Mouse (Mus musculus) layer of hippocampus, adult 9-11 months (tissue): ENCODE data around the gene Ntm.

Source experiments
- DNase-seq: peaks from one replicate; pipeline ENCODE4 v3.0.0; 2022

The Ntm gene

DNA sequence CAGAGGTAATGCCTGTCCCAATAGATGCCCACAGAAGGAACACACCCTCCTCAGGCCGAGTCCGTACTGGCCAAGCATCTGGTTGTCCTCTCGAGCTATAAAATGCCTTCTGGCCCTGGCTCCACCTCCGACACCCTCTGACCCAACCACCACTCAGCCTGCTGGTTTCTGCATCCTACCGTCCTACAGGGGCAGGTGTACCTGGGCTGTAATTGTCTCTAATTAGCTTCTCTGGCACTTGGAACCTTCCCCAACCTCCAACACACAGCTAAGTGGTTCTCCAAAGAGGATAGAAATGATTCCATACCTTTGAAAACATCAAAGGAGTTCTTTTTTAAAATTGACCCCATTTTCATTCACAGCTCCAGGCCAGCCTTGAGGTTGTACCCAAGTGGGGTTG lies 311.1 kb downstream of the Ntm start:
- DNase-seq = no peak

DNA sequence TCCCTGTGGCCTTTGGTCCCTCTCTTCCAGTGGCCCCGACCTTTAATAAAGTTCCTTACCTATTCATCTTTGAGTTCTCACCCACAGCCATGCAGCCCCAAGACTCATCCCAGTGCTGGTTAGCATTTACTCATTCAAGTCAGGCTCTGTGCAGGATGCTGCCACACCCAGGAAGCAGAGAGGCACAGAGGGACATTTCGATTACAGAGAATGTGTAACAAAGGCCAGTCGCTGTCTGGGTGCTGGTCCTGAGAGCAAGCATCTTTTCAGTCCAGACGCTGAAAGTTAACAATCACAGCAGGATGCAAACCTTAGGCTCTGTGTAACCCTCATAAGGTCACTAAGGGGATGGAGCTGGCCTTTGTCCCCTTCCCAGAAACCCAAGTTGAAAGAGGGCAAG lies 311.7 kb downstream of the Ntm start:
- no peak for DNase-seq

DNA sequence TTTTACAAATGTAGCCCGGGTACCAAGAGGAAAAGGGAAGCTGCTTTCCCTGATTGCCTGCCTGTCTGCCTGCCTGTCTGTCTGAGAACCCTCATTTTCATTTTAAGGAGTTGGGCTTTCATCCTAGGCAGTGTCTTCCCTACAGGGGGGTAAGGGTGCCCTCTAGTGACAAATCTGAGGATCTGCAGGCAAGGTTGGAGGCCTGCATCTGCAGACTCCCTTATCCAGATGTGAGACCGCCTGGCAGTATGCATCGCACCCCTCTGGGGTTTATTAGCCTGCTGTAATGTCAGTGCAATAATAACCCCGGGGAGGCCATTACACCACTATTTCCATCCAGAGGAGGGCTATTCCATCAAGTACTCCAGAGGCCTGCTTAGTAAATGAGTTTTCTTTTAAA lies 312.3 kb downstream of the Ntm start:
- peak; percentile 27 for DNase-seq

DNA sequence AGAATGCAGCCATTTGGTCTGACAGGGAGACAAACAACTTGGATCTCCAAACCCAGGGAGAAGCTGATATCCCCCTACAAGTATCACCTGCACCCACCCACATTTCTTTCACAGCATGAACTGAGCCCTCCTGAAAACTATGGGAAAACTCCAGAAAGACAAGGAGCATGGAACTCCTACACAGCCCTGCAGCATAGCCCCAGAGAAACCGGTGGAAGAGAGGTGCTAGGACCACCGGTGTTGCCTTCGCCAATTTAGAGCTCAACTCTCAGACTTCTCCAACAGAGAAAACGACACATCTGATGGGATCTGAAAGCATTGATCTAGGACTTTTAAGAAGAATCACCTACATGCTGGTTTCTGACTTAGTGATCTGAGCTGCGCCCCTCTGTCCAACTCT lies 312.7 kb downstream of the Ntm start:
- no peak for DNase-seq

DNA sequence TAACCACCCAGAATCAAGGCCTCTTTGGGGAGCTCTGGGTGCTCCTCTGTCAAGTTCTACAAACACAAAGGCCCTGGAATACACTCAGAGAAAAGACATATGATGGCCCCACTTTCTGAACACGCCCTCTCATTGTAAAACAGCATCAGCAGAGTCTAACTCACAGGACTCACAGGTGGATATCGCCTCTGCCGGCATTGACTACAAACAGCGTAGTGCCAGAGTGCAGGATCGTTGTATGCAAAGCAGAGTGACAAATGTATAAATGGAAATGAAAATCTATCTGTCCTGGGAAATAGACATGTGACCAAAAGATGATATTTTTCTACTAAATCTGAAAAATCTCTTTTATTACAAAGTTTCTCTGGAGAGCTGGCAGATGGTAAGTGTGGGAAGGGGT lies 314.7 kb downstream of the Ntm start:
- no peak for DNase-seq

DNA sequence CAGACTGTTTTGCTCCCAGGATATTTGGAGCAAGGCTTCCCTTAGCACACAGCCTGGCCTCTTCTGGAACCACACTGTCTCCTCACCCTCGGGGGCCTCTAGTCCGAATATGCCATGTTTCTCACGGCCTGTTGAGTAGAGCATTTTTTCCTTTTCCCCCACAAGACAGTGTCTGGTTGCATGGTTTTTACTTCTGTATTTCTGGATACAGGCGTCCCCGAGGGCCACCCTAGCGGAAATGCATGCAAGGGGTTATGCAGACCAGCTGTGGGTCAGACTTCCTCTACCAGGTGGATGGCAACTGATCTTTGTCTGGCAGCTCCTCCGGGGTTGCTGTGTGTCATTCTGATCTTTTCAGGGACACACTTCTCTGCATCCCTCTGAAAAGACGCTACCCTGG lies 315.2 kb downstream of the Ntm start:
- DNase-seq = no peak

DNA sequence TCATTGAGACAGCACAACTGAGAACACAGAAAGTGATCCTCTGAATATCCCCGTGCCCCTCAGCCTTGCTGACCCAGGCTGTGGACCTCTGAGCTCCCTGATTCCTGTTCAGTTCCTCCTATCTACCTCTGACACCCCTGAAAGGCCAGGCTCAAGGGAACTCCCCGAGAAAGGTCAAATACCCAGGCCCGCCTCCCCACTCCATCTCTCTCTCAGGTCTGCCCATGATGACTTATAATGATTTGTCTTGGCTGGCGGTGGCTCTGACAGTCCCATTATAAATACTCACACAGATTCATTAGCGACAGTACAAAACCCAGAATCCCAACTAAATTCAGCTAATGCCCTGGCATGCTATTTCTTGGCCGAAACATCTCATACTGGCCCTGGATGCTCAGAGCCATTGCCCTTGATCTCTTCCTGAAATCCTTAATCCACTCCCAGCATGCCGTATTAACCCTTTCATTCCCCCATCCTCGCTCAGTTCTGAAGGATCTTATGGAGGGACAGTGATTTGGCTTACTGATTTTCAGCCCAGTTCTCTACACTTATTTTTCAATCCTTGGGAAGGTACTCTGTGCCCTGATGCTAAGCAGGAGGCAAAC lies 317.0 kb downstream of the Ntm start:
- no peak for DNase-seq

DNA sequence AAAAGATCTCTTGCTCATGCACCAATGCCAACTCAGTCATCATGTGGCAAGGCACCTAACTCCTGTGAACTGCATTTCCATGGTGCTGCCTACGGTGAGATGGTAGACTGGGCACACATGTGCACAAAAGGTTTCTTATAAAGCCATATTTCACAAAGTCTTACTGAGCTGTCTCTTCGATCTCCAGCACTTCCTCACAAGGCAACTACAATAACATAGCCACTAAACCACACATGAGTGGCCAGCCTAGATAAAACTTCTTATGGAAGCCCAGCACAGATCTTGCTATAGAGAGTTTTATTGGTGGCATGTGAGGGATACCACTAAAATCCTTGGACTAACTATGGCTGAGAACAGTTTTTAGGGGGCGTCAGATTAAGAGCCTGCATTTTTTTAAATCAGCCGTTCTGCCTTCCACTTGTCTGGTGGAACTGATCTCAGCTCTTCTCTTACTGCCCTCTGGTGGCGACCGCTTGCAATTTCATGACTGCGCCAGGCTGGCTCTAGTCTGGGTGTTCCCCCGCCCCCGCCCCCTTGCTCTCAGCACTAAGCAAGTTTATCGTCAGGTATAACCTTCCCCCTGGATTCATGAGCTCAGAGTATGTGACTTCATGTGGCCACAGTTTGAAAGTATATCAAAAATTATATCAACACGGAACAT lies 319.8 kb downstream of the Ntm start:
- peak; percentile 69 for DNase-seq

DNA sequence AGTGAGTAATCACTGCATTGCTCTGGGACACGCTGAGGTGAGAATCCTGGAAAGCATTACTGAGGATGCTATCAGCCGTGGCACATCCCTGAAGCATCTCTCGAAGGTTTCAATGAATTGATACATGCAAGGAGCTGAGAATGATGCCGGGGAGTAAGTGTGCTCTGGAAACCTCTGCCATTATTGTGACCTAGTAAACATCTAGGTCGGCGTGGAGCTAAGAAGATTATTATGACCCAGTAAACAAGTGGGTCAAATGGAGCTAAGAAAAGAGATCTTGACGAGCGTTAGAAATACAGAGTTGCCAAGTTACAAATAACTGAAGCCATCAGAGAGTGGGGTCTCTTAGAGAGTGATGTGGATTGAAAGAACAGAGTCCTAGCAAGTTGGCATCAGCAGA lies 325.6 kb downstream of the Ntm start:
- no peak for DNase-seq

DNA sequence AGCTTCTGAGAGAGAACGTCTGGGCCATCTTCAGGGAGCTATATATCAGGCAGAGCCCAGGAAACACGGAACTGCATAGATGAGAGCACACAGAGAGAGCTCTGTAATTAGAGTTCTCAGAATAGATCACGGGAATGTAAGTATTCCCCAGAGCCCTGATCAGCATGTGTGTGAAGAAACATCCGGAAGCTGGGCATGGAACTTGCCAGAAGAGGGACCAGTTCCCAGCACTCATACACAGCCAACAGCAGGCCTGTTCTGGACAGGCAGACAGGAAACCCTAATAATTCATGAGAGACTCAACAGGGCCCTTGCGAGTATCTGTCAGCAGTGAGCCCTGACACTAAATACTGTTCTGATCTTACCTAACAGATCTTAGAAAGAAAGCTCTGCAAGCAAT lies 345.8 kb downstream of the Ntm start:
- no peak for DNase-seq

DNA sequence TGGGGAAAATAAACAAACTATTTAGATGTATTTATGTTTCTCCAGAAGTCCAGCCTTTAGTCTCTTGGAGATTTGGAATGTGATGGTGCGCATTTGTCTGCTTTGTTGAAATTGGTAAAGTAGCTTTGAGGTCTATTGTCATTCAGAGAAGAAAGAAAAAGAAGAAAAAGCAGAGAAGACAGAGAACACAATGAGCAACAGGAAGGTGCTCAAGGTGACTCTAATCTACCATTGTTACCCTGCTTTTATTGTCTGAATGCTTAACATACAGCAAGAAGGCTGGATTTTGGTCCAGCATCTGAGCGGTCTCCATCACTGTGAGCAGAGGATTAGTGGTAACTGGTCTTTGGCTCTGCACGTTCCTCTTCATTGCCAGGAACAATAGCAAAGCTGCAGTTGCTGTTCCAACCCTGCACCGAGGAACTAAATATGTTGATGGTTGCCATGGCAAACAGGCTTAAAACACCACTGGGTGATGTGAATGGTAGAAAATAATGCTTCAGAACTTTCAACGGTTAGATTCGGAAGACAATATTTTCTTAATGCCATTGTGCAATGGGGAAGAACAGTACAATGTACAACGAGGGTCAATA lies 350.8 kb downstream of the Ntm start:
- DNase-seq = peak; percentile 65

DNA sequence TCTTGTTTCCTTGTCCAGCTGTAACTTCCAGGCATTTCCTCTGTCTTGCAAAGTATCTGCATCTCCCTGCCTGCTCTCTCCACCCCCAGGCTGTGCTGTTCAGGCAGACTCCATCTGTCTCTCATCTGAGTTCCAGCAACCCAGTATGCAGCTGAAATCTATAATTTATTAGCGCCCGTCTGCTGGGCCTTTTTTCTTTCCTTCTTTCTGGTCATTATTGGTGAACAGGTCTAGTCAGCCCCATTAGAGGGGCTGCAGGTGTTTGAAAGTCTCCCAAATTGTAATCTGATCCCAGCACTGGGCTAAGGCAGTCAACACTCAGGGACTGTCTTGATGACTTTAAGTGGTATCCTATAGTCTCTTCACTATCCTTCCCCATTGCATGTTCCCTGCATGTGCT lies 352.1 kb downstream of the Ntm start:
- DNase-seq = peak; percentile 67

DNA sequence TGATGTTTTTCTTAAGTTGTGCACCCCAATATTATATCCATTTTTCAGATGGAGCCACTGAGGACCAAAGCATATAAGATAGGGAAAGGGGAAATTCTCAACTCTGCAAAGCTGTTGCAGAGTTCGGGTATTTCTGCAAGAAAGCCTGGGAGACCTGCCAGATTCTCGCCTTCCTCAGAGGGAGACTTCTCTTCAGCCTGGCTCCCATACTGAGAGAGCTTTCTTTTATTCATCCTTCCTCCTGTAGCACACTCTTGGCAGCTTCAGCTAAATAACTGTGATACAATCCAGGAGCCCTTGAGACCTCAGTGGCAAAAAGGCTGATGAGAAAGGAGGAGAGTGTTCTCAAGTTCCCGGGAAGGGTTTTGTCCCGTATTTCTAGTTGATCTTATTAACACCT lies 365.3 kb downstream of the Ntm start:
- no peak for DNase-seq

DNA sequence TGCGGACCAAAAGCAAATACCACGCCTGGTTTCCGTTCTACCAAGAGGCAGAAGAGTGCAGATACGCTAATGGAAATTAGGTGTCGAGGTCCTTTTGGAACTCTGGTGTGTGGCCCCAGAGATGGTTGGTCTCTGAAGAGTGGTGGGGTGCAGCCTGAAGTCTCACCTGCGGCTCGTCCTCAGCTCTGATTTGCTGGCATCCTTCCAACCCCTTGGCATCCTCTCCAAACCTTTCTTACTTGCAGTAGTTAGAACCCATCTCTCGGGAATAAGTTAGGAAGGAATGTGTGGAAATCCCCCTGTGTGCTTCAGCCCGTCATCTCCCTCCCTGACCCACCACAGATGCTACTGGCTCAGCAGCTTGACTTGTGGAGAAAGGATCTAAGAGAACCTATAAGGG lies 367.6 kb downstream of the Ntm start:
- no peak for DNase-seq

DNA sequence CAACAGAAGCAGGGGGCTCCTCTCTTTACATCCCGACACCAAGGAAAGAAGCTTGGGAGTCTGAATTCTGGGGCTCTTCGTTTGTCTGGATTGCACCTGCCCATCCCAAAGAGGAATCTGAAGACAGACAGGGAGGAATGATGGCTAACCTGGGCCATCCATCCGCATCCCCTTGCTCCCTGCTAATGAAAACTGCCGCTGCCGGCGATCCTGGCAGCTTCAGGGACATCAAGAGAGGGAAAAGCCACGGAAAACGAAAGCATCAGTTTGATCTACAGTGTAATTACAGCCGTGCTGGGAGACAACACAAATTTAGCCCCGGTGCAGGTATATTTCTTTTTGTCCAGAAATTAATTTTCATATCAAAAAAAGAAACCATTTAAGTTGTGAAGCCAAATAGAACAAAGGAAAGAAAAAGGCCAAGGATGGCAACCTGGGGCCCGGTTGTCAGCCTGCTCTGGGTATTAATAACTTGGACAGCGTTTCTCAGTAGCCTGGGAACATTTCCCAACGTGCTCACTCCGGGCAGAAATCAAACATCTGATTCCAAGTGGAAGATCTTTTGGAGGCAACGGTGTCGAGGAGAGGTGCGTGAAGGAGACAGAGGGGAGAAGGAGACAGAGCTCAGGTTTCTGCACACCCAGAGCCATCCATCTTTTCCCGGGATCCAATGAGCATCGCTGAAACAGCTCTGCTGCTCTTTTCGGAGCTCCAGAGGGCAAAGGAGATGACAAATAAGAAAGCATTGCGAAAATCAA lies 368.2 kb downstream of the Ntm start:
- no peak for DNase-seq

DNA sequence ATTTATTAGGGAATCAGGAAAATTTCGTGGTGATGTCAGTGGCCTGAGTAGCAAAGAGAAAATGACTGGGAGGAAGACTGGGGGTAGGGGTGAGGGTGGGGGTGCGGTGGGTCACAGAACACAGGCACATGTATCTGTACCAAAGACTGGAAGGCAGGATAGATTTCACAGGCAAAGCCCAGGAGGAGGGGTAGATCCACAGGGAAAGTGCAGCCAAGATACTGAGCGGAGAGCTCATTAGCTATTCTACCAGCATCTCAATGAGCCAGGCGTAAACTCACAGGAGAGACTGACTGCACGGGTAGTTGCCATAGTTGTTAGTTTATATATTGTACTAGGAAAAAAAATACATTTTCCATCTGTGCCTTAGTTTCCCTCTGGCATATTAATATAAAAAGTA lies 375.6 kb downstream of the Ntm start:
- DNase-seq = no peak

DNA sequence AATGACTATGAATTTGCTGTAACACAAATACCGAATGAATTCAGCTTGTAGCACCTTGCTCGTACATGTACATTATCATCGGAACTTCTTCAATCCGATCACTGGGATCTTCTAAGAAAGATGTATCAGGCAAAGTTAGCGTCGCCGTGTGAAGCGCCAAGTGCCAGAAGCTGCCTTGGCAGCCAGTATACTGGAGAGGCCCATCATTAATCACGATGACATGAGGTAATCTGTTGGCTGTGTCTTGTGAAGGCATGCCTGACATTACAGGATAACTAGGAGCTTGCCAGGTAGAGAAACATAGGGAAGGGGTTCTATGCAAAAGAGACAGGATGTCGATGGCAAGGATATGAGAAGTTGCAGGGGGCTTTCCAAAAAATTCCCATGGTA lies 376.6 kb downstream of the Ntm start:
- DNase-seq = no peak

DNA sequence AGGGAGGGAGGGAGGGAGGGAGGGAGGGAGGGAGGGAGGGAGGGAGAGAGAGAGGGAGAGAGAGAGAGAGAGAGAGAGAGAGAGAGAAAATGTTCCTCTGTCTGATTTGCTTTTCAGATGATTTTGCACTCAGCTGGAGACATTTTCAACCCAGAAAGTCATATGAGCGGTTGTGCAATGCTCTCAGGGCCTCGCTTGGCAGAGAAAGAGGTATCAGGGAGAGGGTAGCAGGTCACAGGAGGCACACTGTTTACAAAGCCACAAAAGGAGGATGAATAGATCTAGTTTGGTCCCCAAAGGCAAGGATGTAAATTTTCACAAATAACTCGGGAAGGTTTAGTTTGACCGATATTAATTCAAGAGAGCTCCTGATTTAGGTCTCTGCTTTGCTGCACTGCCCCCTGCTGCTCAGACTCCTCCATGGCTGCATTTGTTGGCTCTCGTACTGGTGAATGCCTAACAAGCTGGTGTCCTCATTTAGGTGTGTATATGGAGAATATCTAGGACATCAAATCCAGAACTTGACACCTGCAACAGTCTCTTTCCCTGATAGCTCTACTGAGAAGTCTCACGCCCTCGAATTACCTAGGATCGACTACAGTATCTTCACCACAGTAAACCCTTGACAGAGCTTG lies 377.1 kb downstream of the Ntm start:
- peak; percentile 43 for DNase-seq

DNA sequence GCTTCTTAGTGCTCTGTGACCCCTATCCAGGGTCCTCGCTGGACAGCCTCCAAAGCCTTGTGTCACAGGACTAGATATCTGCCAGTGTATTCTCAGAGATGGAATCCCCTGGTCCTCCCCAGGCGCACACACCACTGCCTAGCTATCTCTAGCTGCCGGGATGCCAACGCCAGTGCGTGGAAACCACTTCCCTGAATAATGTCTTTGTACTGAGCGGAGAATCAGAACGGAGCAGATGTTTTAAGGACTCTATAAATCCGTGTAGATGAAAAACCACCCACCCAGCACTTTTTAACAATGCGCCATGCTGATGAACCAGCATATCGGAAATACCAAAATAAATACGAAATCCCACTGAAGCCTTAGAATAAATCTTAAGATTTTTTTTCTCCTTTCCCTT lies 384.7 kb downstream of the Ntm start:
- no peak for DNase-seq

DNA sequence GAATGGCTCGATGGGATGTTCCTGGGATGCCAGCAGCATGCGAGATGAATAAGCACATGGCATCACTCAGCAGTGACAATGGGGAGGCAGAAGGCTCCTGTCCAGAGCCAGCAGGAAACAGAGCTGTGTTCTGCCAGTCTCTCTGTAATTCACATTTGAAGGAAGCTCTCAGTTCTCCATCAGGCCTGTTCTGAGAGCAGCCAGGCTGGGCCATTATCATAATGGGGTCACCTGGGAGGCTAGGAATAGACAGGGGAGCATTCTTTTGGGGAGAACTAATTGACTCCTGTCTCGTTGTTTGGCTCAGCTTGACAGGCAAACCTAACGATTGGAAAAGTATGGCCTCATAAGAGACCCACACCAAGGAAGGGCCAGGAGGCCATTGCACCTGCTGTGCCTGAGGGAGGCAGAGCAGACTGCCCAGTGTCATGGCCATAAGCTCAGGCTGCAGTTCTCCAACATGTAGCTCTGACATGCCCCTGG lies 386.8 kb downstream of the Ntm start:
- peak; percentile 56 for DNase-seq

DNA sequence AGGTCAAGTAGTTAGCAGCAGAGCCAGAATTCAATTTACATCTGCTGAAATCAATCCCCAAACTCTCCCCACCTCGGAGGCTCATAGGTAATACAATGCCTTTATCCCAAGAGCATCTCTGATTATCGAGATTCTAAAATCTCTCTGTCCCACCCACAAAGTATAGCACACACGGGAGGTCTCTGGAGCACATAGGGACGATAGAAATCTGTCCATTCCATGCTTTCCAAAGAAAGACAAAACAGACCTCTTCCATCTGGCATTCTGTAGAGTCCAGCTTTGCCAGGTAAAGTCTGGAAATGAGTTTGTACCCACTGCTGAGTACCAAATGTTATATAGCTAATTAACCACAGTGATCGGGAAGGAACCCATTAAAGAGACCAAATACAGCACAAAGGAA lies 388.4 kb downstream of the Ntm start:
- no peak for DNase-seq

DNA sequence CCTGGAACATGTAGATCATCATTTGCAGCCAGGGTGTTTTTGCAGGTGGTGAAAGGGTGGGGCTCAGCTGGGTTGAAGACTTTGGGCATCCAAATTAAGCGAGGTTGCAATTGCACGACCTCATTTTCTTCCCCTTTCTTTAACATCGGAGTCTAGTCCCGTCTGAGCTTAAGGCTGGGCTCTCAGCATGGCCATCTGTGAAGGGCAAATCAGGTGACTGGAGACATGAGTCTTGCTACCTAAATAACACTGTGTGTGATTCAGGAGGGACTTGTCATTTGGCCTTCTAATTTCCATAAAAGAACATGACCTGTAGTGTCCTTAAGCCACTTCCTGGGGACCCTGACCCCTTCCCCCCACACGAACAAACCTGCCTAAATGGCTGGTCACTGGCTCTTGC lies 394.4 kb downstream of the Ntm start:
- DNase-seq = no peak

DNA sequence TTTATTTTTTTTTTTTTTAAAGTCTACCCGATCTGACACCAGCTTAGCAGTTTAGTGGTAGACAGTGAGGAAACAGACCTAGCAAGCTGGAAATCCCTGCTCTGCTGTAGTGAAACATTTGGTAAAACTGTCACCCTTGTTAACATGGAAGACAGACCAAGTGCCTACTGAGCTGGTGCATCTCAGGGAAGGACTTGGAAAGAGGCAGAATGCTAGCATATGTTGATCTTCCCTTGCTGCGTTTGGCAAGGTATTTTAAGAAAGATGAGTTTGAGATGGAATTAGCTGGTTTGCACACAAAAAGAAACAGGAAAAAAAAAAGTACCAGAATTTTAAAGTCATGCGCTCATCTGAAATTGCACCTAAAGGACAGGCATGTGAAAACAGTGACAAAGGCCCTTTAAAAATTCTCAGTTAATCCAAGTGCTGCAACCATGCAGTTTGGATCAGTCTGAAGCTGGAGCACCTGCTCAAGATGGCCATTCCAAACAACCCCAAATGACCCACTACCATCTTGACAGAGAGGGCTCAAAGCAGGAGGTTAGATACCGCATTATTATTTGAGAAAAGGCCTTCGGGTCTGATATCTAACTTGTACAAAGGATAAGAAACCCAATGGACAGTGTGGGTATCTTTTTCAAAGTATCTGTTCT lies 400.4 kb downstream of the Ntm start:
- peak; percentile 55 for DNase-seq
